Mouse (Mus musculus) heart, adult 2 months (tissue): ENCODE data around the gene Tmem169. TPM values are rescaled to one million over a fixed set of nuclear protein-coding genes. Genes with fewer than 3 reads are reported as not detected.

ENCODE experiments used
- DNase-seq, 2 experiments: peaks; one replicate each; pipeline ENCODE4 v3.0.0; 2021
- H3K27ac ChIP-seq: fragments of 200-600 bp; 2 replicates; pipeline ENCODE4 v1.8.1; 2022
- H3K27me3 ChIP-seq: fragments of 200-500 bp; 2 replicates; pipeline ENCODE4 v1.6.1; 2012; ENCODE audit warnings: mild to moderate bottlenecking, low read length, inconsistent platforms, mixed read lengths; ENCODE audit not compliant: control insufficient read depth, insufficient read depth
- H3K36me3 ChIP-seq: fragments of 200-500 bp; 2 replicates; pipeline ENCODE4 v1.6.1; 2012; ENCODE audit warnings: low read length, inconsistent platforms; ENCODE audit not compliant: control insufficient read depth, insufficient read depth
- H3K4me1 ChIP-seq: fragments of 200-500 bp; 2 replicates; pipeline ENCODE4 v1.6.1; 2011; ENCODE audit warnings: low read length; ENCODE audit not compliant: control insufficient read depth, insufficient read depth
- H3K4me3 ChIP-seq: fragments of 200-600 bp; 2 replicates; pipeline ENCODE4 v1.8.1; 2022
- H3K79me2 ChIP-seq: fragments of 200-500 bp; replicated peaks from 2 replicates; pipeline ENCODE4 v1.6.1; 2012; ENCODE audit warnings: mild to moderate bottlenecking, inconsistent platforms, low read length, moderate library complexity, mixed read lengths; ENCODE audit not compliant: control insufficient read depth, insufficient read depth
- H3K9ac ChIP-seq: fragments of 200-500 bp; 2 replicates; pipeline ENCODE4 v1.6.1; 2012; ENCODE audit warnings: low read depth, mild to moderate bottlenecking, control low read depth, inconsistent platforms, low read length, mixed read lengths
- CTCF ChIP-seq: fragments of 200-600 bp; IDR thresholded peaks from 2 replicates; pipeline ENCODE4 v1.8.1; 2022; ENCODE audit warnings: antibody characterized with exemption, mild to moderate bottlenecking, moderate library complexity
- EP300 ChIP-seq: fragments of 200-500 bp; IDR thresholded peaks from 2 replicates; pipeline ENCODE4 v1.6.1; 2011; ENCODE audit warnings: low read depth, low read length, control low read depth; ENCODE audit not compliant: insufficient read depth
- POLR2A ChIP-seq: fragments of 200-500 bp; IDR thresholded peaks from 2 replicates; pipeline ENCODE4 v1.6.1; 2011; ENCODE audit warnings: mild to moderate bottlenecking, low read depth, low read length, control low read depth; ENCODE audit not compliant: insufficient read depth
- WGBS: fragments of 180-500 bp; shearing (Covaris S2); methylation state at CpG from one replicate; pipeline ENCODE4 v1.1.7; 2018; 5-methylcytosine and 5-hydroxymethylcytosine counted together
- intact Hi-C: fragments of 180-260 bp; cut with DNase I; formaldehyde crosslinking; loops from one replicate; pipeline ENCODE4 v1.15.1; 2025
- polyA plus RNA-seq: library from polyadenylated mRNA; depleted of rRNA; stranded (reverse); fragments of >200 nt; gene quantifications from 2 replicates; pipeline ENCODE4 v1.2.3, GENCODE M21; 2012
- total RNA-seq, 2 experiments: library from RNA; stranded (reverse); gene quantifications; 2 replicates each; pipeline ENCODE4 v1.2.3; 2021

Tmem169 gene
- total and polyA plus RNA-seq, 3 experiments: 0.04 to 0.16 TPM; not detected in 1

GRCm38 (mm10) chr1:72253881-72254491, 30.2 kb upstream of the Tmem169 start:
- Histone ChIP-seq H3K27me3 (no peaks in the 10 kb centered on the region), H3K9ac (no peak overlapping the region), H3K27ac (peak overlapping the region; percentile 80), H3K36me3 (no peaks in the 10 kb centered on the region), H3K79me2 (no peaks in the 10 kb centered on the region), H3K4me3 (peak overlapping the region; percentile 55), H3K4me1 (peaks cover 3% of the 10 kb centered on the region)
- DNase-seq: no peak
- TF ChIP-seq EP300 (no peak), POLR2A (no peak), CTCF (no peak)
- intact Hi-C loops: loop anchor here (1.0 kb wide), 1 partner anchor 10 kb away; no protein-coding TSS in a partner anchor
- 40% methylated on average over 11 of the region's 11 CpGs for WGBS

- Histone ChIP-seq H3K4me3 (peak overlapping the region; percentile 55), H3K27me3 (no peaks in the 10 kb centered on the region), H3K9ac (peak overlapping the region; percentile 86), H3K36me3 (no peaks in the 10 kb centered on the region), H3K79me2 (no peaks in the 10 kb centered on the region), H3K27ac (peak overlapping the region; percentile 80), H3K4me1 (peaks cover 3% of the 10 kb centered on the region)
- WGBS: under 1% methylated on average over 35 of the region's 35 CpGs
- TF ChIP-seq EP300 (no peak; the same call in 1 of the 2 replicates), POLR2A (peak; percentile 86)
- intact Hi-C loops: no loop called here
- peak; percentile 90 for DNase-seq
Measured at GRCm38 (mm10) chr1:72254545-72255061, 29.6 kb upstream of the Tmem169 start.

GRCm38 (mm10) chr1:72255062-72255853, 28.9 kb upstream of the Tmem169 start:
- no peaks in the 10 kb centered on the region for H3K27me3 ChIP-seq
- intact Hi-C loops: no loop called here
- H3K79me2 ChIP-seq: no peaks in the 10 kb centered on the region
- H3K9ac ChIP-seq: peak overlapping the region; percentile 86
- peak in 1 of 2 experiments; percentile 28 for DNase-seq
- H3K4me1 ChIP-seq: peaks cover 3% of the 10 kb centered on the region
- WGBS: 8% methylated on average over 15 of the region's 15 CpGs
- peak overlapping the region; percentile 80 for H3K27ac ChIP-seq
- no peaks in the 10 kb centered on the region for H3K36me3 ChIP-seq
- H3K4me3 ChIP-seq: peak overlapping the region; percentile 55
- TF ChIP-seq CTCF: no peak
- 0 out of 2 replicates have a peak, but pooled peaks have one; percentile 41 for TF ChIP-seq EP300
- peak; percentile 62 for TF ChIP-seq POLR2A

- WGBS: 37% methylated on average over 11 of the region's 11 CpGs
- intact Hi-C loops: no loop called here
Measured at GRCm38 (mm10) chr1:72255854-72256175, 28.4 kb upstream of the Tmem169 start.

GRCm38 (mm10) chr1:72256381-72257256, 27.6 kb upstream of the Tmem169 start:
- no peaks in the 10 kb centered on the region for H3K79me2 ChIP-seq
- intact Hi-C loops: no loop called here
- H3K4me3 ChIP-seq: no peak overlapping the region
- H3K36me3 ChIP-seq: no peaks in the 10 kb centered on the region
- WGBS: 66% methylated on average over 9 of the region's 9 CpGs
- no peak overlapping the region for H3K27ac ChIP-seq
- TF ChIP-seq CTCF (no peak), EP300 (0 out of 2 replicates have a peak, but pooled peaks have one; percentile 22), POLR2A (no peak)
- peaks cover 3% of the 10 kb centered on the region for H3K4me1 ChIP-seq
- H3K27me3 ChIP-seq: no peaks in the 10 kb centered on the region
- peak in 1 of 2 experiments; percentile 10 for DNase-seq
- no peak overlapping the region for H3K9ac ChIP-seq

More at GRCm38 (mm10) chr1:72255854-72256175, 28.4 kb upstream of the Tmem169 start:
- TF ChIP-seq POLR2A: no peak
- TF ChIP-seq CTCF: no peak
- no peak for TF ChIP-seq EP300
- Histone ChIP-seq H3K4me3 (no peak overlapping the region), H3K36me3 (no peaks in the 10 kb centered on the region), H3K27ac (no peak overlapping the region; the same call in 1 of the 2 replicates), H3K79me2 (no peaks in the 10 kb centered on the region), H3K9ac (peak overlapping the region; percentile 46), H3K4me1 (peaks cover 3% of the 10 kb centered on the region), H3K27me3 (no peaks in the 10 kb centered on the region)
- DNase-seq: no peak
